Mouse (Mus musculus) CH12F3 (cell line): ENCODE results near the gene Mast4.

Source experiments
- in situ Hi-C: fragments of 300-500 bp; cut with MboI; formaldehyde crosslinking; loops from 2 replicates; pipeline ENCODE4 v1.14.3; 2020; ENCODE audit warnings: low sequenced_read_pairs

The Mast4 gene

DNA sequence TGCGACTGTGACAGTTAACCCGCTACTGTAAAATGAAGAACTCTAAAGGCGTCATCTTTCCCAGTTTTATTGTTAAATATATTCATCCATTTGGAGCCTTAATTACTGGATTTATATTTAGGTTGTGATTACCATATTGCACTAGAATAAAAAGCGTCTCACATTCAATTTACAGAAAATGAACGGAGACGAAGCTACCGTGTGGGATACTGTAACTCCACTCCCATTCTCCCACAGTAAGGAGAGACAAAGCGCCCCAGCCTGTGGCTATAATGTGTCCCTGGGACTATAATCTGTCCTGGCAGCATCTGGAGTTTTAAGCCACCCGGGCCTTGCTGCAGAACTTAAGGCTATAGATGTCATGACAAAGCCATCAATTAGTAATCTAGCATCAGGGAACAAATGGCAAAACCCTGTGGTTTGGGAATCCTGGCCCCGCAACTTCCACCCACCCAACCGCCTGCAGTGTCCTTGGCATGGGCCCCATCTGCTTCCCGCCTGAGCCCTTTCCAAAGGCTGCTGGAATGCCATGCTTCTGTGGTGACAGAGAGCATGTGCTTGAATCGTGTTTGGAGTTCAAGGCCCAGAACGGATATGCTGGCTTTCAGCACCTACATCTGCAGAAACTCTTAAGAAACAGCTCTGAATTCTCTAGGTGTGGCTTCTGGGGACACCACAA is 459.7 kb downstream of the Mast4 start:
- in situ Hi-C loops, result no loop called here

DNA sequence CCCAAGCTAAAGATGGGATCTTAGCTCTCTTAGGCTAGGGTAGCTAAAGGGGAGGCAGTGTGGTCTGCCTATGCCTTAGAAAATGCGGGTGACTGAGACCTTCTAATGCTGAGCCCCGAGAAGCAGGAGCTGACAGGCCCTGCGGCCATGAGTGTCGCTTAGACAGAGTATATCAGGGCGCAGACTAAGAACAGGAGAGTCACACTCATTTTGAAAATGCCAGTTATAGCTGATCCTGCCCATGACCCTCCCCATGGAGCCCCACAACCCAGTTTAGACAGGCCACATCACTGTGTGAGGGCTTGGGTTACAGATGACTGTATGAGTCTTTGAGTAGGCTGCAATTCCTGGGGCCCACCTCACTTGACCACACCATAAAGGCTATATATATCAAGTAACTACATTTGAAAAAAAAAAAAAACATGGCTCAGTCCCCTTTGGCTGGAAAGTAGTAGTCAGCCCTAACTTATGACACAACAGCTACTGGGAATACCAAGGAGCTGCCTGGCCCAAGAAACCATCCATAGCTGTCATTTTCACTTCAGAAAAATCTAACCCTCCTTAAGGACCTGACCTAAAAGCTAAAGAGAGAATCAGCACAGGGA is 460.8 kb downstream of the Mast4 start:
- in situ Hi-C loops, result no loop called here

DNA sequence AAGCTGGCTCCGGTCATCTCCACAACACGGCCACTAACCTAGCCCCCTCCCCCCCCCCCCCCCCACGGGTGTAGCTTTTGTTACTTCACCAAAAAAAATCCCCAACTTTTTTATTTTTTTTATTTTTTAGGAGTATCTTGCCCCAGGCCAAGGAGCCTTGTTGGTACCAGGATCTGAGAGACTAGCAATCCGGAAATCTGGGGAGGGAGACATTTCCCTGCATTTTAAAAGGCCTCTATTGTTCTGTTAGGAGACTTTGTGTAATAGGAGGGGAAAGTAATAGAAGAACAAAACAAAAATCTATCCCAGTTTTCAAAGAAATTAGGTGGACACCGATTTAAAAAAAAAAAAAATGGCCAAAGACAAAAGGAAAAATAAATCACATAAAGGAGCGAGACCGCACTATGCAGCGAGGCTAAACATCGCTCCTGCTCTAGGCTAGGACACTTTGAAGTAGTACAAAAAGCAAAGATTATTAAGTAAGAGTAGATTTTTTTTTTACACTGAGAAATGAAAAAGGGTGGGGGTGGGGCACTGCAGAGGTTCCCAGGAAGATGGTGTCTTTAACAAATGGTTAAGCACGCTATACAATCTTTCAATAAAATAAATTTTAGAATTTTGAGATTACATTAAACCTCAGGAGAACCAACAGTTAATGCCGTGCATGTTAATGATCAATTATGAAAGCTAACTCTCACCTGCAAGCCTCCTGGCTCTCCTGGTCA is 462.8 kb downstream of the Mast4 start:
- in situ Hi-C loops, result no loop called here

DNA sequence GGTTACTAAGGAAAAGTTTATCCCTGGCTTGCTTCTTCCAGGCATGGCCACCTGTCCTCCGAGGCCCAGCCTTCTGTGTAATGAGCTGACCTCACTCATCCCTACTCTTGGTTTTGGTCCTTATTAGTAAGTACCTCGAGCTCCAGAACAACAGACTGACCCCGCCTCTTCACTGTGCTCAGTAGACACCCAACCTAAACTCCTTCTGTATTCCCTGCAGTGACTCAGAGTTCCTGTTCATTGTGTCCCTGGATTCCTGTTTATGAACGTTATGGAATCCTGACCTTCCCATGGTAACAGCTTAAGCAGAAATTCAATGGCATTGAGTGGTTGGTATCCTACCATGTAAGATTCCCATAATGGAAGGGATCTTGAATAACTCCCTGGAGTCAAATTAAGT is 464.8 kb downstream of the Mast4 start:
- in situ Hi-C loops, result no loop called here

DNA sequence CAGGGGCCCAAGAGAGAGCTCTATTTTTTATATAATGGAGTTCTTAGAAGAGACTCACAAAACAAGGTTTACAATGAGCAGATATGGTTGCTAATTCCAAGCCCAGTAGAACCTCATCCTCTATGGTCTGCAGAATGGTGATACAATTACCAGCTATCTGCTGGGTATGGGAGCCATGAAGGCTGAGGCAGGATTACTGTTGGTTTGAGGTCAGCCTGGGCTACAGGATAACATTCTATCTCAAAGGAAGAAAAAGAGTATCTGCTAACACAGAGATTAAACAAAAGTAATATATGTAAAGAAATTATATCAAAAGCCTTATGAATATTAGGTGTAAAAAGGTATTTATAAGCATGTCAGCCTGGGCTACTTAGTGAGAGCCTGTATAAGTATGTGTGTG is 467.5 kb downstream of the Mast4 start:
- in situ Hi-C loops, result no loop called here

DNA sequence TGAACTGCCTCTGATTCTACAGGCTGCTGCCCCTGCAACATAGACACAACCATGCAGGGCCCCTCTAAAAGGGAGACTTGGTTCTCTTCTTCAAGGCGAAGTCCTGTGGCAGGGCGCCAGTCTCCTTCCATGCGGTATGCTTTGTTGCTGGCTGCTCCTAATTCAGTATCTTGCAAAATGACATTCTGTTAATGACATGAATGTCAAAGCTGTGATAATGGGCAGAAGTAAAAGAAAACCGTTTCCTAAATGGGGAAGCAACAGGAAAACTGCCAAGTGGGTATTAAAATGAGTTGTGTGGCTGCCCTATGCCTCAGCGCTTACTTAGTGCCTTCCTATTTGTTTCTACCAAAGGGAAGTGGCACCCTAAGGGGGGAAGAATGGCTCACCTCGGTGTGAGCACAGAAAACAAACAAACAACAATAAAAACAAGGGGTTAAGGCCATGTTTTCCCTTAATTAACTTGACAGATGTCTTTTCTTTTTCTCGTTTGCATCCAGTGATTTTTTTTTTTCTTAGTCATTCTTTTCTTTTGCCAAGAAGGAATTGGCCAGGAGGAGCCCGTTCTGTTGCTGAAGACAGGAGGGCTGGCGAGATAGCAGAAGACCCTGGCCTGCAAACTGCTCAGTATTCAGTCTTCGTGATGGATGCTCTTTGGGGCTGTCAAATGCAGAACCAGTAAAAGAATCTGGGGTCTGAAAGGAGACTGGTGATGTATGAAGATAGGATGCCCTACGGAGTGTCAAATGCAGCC is 468.1 kb downstream of the Mast4 start:
- in situ Hi-C loops, result no loop called here

DNA sequence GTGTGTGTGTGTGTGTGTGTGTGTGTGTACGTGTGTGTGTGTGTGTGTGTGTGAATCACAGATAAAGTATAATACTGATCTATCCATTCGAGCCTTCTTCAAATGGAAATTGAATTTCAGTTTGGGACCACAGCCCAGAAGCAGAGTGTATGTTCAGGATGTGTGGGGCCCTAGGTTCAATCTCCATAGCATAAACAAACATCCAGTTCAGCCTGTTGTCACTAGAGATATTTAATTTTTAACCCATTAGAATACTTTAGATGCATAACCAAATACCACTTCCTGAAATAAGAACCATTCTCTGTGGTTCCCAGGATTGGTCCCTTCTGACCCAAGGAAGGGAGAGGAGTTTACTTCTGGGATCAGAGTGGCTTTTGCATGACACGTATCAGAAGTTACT is 468.8 kb downstream of the Mast4 start:
- in situ Hi-C loops, result no loop called here

DNA sequence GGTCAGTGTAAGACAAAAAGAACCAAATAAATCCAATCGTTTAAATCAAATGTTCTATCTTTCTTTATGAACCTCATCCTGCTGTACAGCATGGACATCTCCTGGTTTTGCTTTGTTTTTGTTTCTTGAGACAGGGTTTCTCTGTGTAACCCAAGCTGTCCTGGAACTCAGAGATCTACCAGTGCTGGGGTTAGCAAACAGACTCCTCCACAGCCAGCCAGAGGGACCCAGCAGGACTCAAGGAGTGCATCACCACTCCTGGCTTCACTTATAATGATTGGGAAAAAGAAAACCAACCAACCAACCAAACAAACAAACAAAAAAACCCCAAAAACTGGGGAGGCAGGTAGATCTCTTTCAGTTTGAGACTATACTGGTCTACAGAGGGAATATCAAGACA is 469.5 kb downstream of the Mast4 start:
- in situ Hi-C loops, result no loop called here

DNA sequence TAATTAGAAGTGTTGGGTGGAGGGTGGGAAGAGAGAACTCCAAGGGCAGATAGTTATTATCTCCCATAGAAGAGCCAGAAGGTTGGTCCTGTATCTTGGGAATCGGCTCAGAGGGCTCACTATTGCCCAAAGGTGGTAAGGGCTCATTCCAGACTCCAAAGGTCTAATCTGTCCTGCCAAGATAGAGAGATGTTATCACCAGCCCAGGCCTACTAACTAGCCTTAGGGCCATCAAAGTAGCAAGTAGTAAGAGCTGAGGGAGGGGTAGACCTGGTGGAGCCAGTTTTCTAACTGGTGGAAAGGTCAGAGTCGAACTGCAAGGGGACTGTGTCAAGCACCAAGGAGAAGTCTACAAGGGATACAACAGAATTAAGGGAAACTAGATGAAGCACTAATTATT is 470.2 kb downstream of the Mast4 start:
- in situ Hi-C loops, result no loop called here

DNA sequence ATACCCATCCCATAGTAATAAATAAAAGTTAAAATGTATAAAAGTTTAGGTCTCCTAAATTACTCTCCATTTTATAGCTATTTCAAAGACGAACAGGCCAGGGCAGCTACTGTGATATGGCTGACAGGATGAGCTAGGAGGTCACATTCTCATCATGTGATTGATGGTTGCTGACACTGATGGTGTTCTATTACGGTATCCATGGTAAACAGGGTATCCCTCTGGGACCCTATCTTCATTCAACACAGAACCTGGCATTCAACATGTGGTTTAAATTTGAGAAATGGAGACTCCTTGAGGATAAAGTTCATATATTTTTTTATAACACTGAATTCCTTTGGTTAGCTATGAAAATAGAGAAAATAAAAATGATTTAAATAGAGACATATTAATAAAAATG is 471.3 kb downstream of the Mast4 start:
- in situ Hi-C loops, result no loop called here

DNA sequence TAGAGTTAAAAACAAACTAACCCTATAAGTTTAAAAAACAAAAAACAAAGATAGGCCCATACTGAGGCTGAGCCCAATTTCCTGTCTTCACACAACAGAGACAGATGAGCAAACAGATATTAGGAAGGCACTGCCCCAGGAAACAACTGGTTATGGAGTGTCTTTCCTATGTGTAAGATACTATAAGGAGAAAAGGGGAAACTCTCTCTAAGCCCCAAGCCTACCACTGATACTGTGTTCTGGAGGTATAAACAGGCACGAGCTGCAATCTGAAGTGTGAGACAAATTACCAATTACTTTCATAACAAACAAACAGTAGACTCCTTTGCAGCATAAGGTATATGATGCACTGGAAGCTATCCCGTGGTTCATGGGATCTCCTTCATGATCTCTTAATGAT is 471.9 kb downstream of the Mast4 start:
- in situ Hi-C loops, result no loop called here

DNA sequence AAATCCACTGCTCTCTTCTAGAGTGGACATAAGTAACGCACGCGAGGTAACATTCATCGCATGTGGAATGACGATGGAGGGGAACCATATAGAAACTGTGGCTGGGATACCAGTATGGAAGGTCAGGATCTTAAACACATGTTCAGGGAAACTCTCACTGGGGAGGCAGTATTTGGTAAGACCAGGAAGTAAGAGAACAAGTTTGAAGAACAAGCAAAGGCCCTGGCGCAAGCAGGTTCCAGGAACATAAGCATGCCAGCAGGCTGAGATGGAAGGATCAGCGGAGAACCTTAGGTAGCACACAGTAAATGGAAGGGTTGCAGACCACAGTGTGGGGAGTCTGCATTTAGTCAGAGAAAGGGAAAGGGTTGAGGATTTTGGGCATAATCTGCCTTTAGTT is 473.6 kb downstream of the Mast4 start:
- in situ Hi-C loops, result no loop called here

DNA sequence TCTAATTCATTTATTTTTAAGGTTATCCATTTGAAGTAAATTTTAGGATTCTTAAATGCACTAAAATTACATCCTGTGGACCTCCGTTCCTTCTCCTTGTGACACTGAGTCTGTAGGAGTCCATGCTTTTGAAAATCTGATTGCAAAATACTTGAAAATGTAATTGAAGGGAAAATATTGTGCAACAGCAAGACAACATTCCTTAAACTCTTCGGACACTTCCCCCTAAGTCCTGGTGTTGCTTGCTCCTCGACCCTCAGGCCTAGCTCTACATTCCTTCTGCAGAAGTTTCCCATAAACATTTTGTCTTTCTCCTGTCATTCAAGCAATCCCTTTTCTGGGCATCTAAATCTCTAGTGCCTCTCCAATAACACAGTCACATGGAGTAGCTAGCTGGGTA is 474.2 kb downstream of the Mast4 start:
- in situ Hi-C loops, result no loop called here

DNA sequence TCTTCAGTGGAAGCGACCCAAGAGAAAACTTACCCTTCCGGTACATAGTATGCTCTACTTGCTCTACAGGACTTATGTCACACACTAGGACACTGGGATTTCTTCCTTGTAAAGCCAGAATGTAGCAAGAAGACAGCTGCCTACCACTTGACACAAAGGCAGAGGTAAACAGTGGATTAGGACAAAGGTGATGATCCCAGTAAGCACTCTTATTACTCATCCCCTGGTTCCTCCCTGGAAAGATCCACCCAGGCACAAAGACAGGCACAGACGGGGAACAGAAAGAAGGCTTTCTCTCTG is 476.8 kb downstream of the Mast4 start:
- in situ Hi-C loops, result no loop called here

DNA sequence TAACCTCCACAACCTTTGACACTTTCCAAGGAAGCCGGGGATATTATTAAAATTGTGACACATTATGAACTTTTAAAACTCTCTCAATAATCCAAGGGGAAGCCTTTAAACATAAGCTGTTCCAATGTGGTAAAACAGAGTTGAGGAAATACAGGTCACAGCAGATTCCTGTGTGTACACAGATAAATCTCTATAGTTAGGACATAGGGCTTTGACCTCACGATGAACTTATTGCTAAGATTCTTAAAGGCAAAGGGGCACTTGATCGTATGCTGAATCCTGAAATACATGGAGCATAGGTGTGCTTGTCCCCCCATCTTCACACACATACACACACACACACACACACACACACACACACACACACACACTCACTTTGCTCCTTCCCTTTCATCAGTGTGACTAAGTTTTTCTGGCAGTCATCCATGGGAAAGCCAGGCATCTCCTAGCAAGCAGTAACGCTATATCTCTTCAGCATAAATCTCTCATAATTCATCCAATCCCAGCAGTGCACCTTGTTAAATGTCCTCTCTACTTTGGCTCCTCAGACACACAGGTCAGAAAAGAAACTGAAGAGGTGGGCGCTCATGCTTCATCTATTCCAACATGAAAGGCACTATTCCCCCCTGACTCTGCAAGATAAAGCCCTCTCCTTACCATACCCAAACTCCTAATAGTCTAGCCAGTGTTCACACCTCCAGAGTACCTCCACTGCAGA is 477.3 kb downstream of the Mast4 start:
- in situ Hi-C loops, result no loop called here

DNA sequence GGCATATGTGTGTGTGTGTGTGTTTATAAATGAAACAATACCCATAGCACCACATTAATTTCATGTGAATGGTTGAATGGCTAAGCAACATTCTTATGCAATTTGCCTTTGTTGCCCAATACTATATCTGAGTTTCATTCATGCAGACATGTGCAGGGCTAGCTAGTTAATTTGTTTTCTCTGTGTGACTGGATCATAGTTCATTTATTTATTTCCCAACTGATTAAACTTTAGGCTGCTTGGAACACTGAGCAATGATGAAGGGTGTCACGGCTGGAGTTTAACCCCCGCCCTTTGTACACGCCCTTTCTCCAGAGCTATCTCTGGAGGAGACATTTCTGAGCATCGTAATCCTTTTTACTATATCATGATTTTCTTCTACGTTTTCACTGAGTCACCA is 481.4 kb downstream of the Mast4 start:
- in situ Hi-C loops, result no loop called here

DNA sequence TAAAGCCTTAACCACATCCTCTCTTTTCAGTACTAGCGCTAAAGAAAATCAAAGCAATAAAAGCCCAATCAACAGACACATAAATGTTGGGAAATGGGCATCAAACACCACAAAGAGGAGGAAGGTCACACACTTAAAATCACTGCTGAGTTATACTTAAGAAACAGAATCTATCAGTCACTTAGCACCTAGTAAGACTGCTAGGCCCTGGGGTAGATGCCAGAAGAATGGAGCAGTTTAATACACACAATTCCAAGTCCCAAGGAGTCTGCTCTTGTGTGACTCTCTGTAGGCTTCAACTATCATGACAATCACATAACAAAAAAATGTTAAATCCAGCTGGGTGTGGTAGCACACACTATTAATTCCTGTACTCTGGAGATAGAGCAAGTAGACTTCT is 483.0 kb downstream of the Mast4 start:
- in situ Hi-C loops, result no loop called here

DNA sequence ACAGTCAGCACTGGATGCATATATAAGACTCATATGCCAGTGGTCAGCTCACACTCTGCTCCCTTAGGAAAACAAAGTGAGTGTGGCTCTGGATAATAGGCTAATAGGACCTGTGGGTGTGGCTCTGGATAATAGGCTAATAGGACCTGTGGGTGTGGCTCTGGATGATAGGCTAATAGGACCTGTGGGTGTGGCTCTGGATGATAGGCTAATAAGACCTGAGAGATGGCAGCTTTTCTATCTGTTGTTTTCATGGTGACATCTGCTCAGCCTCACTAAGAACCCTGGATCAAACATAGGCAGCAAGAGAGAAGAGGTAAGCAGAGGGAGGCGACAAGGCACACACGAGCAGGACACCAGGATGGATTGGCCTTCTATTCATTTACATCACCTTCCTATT is 483.7 kb downstream of the Mast4 start:
- in situ Hi-C loops, result no loop called here

DNA sequence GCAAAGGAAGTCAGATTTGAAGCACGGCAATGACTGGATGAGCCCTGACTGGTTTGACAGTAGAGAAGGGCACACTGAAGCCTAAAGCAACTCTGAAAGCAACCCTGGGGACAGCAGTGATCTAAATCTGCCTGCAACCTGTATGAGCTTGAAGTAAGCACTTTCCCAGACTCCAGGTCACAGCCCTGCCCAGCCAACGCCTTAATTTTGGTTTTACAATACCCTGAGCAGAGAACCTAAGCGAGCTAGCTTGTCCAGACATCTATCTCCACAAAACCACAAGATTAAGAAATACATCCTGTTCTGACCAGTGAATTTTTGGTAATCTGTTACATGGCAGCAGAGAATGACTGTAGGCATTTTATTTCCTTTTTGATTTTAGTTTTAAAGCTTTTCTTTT is 485.2 kb downstream of the Mast4 start:
- in situ Hi-C loops, result no loop called here

DNA sequence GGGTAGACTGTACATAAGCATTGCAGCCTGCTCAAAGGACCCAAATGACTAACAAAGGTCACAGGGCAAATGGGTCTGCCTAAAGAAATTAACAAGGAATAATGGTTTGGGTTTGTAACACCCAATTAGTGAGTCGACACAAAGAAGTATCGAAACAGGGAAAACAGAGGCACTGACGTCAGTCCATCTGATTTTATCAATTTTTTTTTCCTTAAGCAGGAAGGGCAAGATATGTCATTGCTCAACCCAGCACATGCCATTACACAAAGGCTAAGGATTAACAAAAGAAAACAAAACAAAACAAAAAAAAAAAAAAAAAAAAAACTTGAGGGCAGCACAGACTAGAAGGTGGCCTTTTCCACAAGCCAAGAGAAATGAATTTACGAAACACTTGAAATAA is 487.8 kb downstream of the Mast4 start:
- in situ Hi-C loops, result no loop called here

DNA sequence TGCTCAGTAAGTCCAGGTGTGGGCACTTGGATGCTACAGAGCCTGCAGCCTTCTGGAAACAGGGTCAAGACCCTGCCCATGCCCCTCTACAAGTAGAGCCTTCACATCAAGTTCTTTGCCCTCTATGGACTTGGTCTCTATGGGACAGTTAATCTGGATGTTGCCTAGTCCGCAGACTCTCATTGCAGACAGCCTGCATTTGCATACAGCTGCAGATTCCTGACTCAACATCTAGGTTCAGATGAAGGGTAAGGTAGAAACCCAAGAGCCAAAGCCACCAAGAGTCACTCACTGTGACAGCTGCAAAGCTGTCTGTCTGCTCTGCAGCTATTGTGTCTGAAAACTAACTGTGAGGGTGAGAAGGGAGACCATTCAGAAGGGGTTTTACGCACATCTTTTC is 491.6 kb downstream of the Mast4 start:
- in situ Hi-C loops, result no loop called here
